Mouse (Mus musculus): ENCODE measurements at regions not wholly inside any gene's neighbourhood (a gene's known extent, or its start where the extent isn't known, plus 50 kb on each side); places are given as distances from the start of the nearest gene placed in this dataset.

GRCm38 (mm10) chr19:30433141-30433540, 116.3 kb downstream of the Dkk1 start:
- DNase-seq, result no peak

DNA sequence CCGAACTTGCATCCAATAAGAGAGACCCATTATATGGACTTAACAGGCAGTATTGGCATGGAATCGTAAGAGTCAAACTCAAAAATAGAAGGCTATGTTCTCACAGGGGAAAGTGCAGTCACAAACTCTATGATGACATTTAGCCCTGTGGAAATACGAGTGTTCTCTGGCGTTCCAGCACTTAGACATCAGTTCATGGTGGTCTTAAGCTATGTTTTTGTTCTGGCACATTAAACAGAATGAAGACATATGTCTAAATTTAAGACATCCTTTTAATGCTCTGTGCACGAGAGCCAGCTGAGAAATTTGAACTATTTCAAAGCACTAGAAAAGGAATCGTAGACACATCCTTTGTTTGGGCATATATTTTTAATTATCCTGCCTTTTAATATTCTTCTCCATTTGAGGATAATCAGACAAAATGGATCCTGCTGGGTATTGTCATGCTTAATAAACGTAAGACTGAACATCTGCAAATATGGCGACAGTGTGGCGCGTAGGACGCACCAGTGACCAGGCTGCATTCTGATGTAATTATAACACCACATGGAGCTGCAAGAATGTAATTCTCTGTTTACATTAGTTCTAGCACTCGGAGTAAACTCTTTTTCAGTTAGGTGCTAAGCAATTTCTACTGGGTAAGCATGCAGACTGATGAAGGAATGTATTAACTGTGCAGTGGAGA, 114.3 kb downstream of the Dkk1 start:
- no peak for DNase-seq

- no peak for DNase-seq
Measured at GRCm38 (mm10) chr19:30450869-30451542, 98.5 kb downstream of the Dkk1 start.

GRCm38 (mm10) chr19:30451543-30451920, 97.9 kb downstream of the Dkk1 start:
- no peak for DNase-seq

DNA sequence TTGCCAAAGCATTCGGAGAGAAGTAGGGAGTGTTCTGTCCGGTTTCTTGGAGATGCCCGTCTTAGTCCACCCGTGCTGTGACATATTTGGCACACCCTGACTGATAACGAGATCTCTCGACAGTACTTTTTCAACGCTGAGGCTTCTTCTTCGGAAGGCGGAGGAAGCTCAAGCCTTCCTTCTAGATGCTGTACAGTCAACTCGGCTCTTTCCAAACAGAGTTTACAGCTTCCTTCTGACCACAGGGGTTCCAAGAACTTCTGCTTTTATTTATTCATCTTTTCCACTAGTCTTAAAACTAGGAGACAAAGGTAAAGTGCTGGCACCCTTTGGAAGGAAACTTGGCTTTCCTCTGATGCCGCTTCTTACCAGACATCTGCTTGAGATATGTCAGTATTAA, 96.8 kb downstream of the Dkk1 start:
- no peak for DNase-seq

DNA sequence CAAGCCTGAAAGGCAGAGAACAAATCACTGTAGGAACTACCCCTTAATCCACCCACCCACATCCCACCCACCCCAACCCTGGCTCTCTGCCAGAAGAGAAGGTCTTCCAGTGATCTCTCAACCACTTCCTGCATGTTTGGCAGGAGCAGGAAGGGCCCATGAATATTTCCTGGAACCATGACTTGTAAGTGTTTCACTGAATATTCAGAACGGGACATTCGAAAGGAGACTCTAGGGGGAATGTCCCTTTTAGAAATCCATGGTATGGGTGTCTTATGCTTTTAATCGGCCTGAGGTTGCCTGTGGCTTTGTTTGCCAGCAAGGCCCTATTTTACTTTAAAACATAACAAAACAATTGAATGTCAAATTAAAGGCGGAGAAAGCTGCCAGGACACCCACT, 66.0 kb downstream of the Dkk1 start:
- DNase-seq, result no peak

GRCm38 (mm10) chr19:30489786-30490185, 59.7 kb downstream of the Dkk1 start:
- no peak for DNase-seq

- DNase-seq, result no peak
Measured at GRCm38 (mm10) chr19:30490916-30491315, 58.5 kb downstream of the Dkk1 start.

Measured in right cerebral cortex, postnatal 14 days (tissue).